Mouse (Mus musculus): ENCODE data around the gene Hepacam. TPM values are rescaled to one million over a fixed set of nuclear protein-coding genes. Genes with fewer than 3 reads are reported as not detected.

Hepacam gene
- polyA plus RNA-seq, 1 experiment: 2.9 TPM

- TF ChIP-seq POLR2A (IDR thresholded peaks at IDR 0.05; ENCODE audit: borderline replicate concordance, extremely low read depth, low read depth, low read length) (no peak), CTCF (IDR thresholded peaks at IDR 0.05; ENCODE audit: insufficient read depth, low read length) (no peak)
- peaks cover 2% of the 10 kb centered on the region for H3K4me1 ChIP-seq (ENCODE audit: control insufficient read depth, insufficient read depth, low read length)
- 80% methylated on average over 5 of the region's 5 CpGs for WGBS
- no peak for DNase-seq
- H3K4me3 ChIP-seq (replicated peaks; ENCODE audit: extremely low read depth, low read depth, low read length): no peak overlapping the region
Measured at GRCm38 (mm10) chr9:37375718-37376117, 8.6 kb downstream of the Hepacam start.

GRCm38 (mm10) chr9:37383161-37383560, 16.0 kb downstream of the Hepacam start:
- TF ChIP-seq POLR2A (IDR thresholded peaks at IDR 0.05; ENCODE audit: borderline replicate concordance, extremely low read depth, low read depth, low read length) (no peak), CTCF (IDR thresholded peaks at IDR 0.05; ENCODE audit: insufficient read depth, low read length) (no peak)
- 93% methylated on average over 6 of the region's 6 CpGs for WGBS
- no peak for DNase-seq
- Histone ChIP-seq H3K4me3 (replicated peaks; ENCODE audit: extremely low read depth, low read depth, low read length) (no peak overlapping the region), H3K4me1 (ENCODE audit: control insufficient read depth, insufficient read depth, low read length) (no peaks in the 10 kb centered on the region)

- DNase-seq: peak; percentile 62
- TF ChIP-seq POLR2A (IDR thresholded peaks at IDR 0.05; ENCODE audit: borderline replicate concordance, extremely low read depth, low read depth, low read length) (peak; percentile 34; the same call in 1 of the 2 replicates), CTCF (IDR thresholded peaks at IDR 0.05; ENCODE audit: insufficient read depth, low read length) (peak; percentile 69)
- no peaks in the 10 kb centered on the region for H3K4me1 ChIP-seq (ENCODE audit: control insufficient read depth, insufficient read depth, low read length)
- H3K4me3 ChIP-seq (replicated peaks; ENCODE audit: extremely low read depth, low read depth, low read length): peak overlapping the region; percentile 67
- WGBS: 4% methylated on average over 54 of the region's 54 CpGs
Measured at GRCm38 (mm10) chr9:37384284-37385182, 17.4 kb downstream of the Hepacam start.

- no peak for TF ChIP-seq CTCF (IDR thresholded peaks at IDR 0.05; ENCODE audit: insufficient read depth, low read length)
- no peak for TF ChIP-seq POLR2A (IDR thresholded peaks at IDR 0.05; ENCODE audit: borderline replicate concordance, extremely low read depth, low read depth, low read length)
- 42% methylated on average over 2 of the region's 2 CpGs for whole genome bisulfite sequencing
- Histone ChIP-seq H3K4me1 (ENCODE audit: control insufficient read depth, insufficient read depth, low read length) (no peaks in the 10 kb centered on the region), H3K4me3 (replicated peaks; ENCODE audit: extremely low read depth, low read depth, low read length) (no peak overlapping the region)
- DNase-seq: no peak
Measured at GRCm38 (mm10) chr9:37390891-37391290, 23.7 kb downstream of the Hepacam start.

- Histone ChIP-seq H3K4me1 (ENCODE audit: control insufficient read depth, insufficient read depth, low read length) (no peaks in the 10 kb centered on the region), H3K4me3 (replicated peaks; ENCODE audit: extremely low read depth, low read depth, low read length) (no peak overlapping the region)
- WGBS: 87% methylated on average over 2 of the region's 2 CpGs
- TF ChIP-seq CTCF (IDR thresholded peaks at IDR 0.05; ENCODE audit: insufficient read depth, low read length) (no peak), POLR2A (IDR thresholded peaks at IDR 0.05; ENCODE audit: borderline replicate concordance, extremely low read depth, low read depth, low read length) (no peak)
- DNase-seq: no peak
Measured at GRCm38 (mm10) chr9:37392071-37392470, 24.9 kb downstream of the Hepacam start.

- DNase-seq: no peak
- no peak for TF ChIP-seq CTCF (IDR thresholded peaks at IDR 0.05; ENCODE audit: insufficient read depth, low read length)
- no peak for TF ChIP-seq POLR2A (IDR thresholded peaks at IDR 0.05; ENCODE audit: borderline replicate concordance, extremely low read depth, low read depth, low read length)
- 43% methylated on average over 8 of the region's 8 CpGs for WGBS
- no peak overlapping the region for H3K4me3 ChIP-seq (replicated peaks; ENCODE audit: extremely low read depth, low read depth, low read length)
- no peaks in the 10 kb centered on the region for H3K4me1 ChIP-seq (ENCODE audit: control insufficient read depth, insufficient read depth, low read length)
Measured at GRCm38 (mm10) chr9:37393482-37394131, 26.5 kb downstream of the Hepacam start.

- TF ChIP-seq POLR2A (IDR thresholded peaks at IDR 0.05; ENCODE audit: borderline replicate concordance, extremely low read depth, low read depth, low read length): 0 out of 2 replicates have a peak, but pooled peaks have one; percentile 16
- TF ChIP-seq CTCF (IDR thresholded peaks at IDR 0.05; ENCODE audit: insufficient read depth, low read length): no peak
- 49% methylated on average over 2 of the region's 2 CpGs for whole genome bisulfite sequencing
- H3K4me1 ChIP-seq (ENCODE audit: control insufficient read depth, insufficient read depth, low read length): peaks cover 2% of the 10 kb centered on the region
- no peak overlapping the region for H3K4me3 ChIP-seq (replicated peaks; ENCODE audit: extremely low read depth, low read depth, low read length)
- DNase-seq: no peak
Measured at GRCm38 (mm10) chr9:37400585-37400984, 33.4 kb downstream of the Hepacam start.

- peaks cover 2% of the 10 kb centered on the region for H3K4me1 ChIP-seq (ENCODE audit: control insufficient read depth, insufficient read depth, low read length)
- TF ChIP-seq POLR2A (IDR thresholded peaks at IDR 0.05; ENCODE audit: borderline replicate concordance, extremely low read depth, low read depth, low read length) (peak; percentile 82; the same call in 1 of the 2 replicates), CTCF (IDR thresholded peaks at IDR 0.05; ENCODE audit: insufficient read depth, low read length) (no peak)
- WGBS: 23% methylated on average over 7 of the region's 7 CpGs
- peak within 1 kb of the TSS; percentile 98 for H3K4me3 ChIP-seq (replicated peaks; ENCODE audit: extremely low read depth, low read depth, low read length)
- no peak for DNase-seq
Measured at GRCm38 (mm10) chr9:37401802-37402201, 34.7 kb downstream of the Hepacam start, which contains the start of gene Robo4. TSS of gene Robo4 (plus strand) at chr9:37401897.

GRCm38 (mm10) chr9:37402501-37402900, 35.4 kb downstream of the Hepacam start:
- no peak for DNase-seq
- TF ChIP-seq POLR2A (IDR thresholded peaks at IDR 0.05; ENCODE audit: borderline replicate concordance, extremely low read depth, low read depth, low read length) (0 out of 2 replicates have a peak, but pooled peaks have one; percentile 26), CTCF (IDR thresholded peaks at IDR 0.05; ENCODE audit: insufficient read depth, low read length) (no peak)
- 59% methylated on average over 7 of the region's 7 CpGs for WGBS
- Histone ChIP-seq H3K4me1 (ENCODE audit: control insufficient read depth, insufficient read depth, low read length) (peaks cover 2% of the 10 kb centered on the region), H3K4me3 (replicated peaks; ENCODE audit: extremely low read depth, low read depth, low read length) (peak overlapping the region; percentile 98)

Data from lung, adult 2 months (tissue).